Mouse (Mus musculus): Measurements from ENCODE around the gene Fbxw21.

DNA sequence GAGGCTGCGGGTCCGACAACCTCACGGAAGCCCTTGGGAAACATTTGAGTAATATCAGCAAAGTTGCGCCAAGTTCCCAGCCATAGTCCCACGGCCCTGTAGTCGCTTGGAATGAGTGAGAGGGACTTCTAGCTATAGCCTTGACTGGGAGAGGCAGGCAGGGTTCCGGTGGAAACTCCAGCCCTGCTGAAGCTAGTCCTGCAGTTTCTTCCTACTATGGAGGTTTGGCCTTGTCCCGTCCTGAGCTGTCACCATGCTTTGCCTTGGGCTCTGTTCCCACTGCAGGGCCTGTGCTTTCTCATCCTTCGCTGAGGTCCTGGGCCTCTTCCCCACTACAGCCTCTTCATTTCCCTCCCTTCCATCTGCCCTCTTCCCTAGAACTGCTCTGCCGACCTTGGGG, 45.6 kb downstream of the Fbxw21 start:
- no peak for TF ChIP-seq CHD2 (IDR thresholded peaks at IDR 0.05; ENCODE audit: low read depth, low read length)
- TF ChIP-seq ZC3H11A (IDR thresholded peaks at IDR 0.05; ENCODE audit: borderline replicate concordance, low read depth, low read length) = no peak
- no peak for TF ChIP-seq HCFC1 (IDR thresholded peaks at IDR 0.05; ENCODE audit: borderline replicate concordance, insufficient read depth, low read length)

Data from ES-E14 (cell line).